Mouse (Mus musculus): ENCODE measurements around the gene Hist1h4i.

The Hist1h4i gene

DNA sequence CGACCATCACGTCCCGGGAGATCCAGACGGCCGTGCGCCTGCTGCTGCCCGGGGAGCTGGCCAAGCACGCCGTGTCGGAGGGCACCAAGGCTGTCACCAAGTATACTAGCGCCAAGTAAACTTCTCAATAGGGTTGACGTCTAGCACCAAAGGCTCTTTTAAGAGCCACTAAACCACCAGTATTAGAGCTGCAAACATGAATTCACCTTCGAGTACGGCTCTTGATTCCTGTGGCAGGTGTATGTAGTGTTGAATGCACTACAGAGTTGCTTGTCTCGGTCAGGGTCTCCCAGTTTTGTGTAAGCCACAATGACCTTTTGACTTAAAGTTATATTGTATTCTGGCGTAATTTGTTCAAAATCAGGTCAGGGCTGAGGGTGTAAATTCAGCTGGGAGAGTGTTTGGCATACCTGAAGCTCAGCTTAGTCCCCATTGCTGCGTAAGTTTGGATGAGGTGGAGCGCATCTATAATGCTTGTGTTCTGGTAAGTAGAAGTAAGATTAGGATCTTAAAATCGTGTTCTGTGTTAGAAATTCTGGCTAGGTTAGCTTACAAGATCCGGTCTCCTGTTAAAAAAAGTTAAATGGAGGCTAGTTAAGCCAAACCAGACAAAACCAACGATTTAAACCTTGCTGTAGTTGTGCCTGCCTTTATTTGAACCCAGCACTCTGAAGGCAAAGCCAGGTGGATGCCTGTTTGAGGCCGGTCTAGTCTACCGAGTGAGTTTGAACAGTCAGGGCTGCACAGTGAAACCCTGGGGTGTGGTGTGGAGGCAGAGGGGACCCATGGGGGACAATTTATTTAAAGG is 4.8 kb downstream of the Hist1h4i start:
- DNase-seq = no peak

DNA sequence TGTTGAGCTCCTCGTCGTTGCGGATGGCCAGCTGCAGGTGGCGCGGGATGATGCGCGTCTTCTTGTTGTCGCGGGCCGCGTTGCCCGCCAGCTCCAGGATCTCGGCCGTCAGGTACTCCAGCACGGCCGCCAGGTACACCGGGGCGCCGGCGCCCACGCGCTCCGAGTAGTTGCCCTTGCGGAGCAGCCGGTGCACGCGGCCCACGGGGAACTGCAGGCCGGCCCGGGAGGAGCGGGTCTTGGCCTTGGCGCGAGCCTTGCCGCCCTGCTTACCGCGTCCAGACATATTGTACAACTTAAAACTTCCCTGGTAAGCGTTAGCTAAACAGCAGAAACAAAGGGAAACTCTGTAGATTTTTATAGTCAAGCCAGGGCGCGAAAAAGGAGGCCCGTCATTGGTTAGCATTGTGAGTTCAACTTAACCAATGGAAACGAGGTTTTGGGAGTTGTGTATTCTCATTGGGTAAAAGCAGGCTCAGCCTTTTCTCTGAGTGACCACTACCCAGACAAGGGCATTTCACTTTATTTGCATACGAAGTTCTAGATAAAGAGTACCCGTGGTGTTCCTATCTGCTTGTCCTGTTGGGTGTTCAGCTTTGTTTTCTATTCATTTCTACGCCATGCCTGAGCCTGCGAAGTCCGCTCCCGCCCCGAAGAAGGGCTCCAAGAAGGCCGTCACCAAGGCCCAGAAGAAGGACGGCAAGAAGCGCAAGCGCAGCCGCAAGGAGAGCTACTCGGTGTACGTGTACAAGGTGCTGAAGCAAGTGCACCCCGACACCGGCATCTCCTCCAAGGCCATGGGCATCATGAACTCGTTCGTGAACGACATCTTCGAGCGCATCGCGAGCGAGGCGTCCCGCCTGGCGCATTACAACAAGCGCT is 5.7 kb downstream of the Hist1h4i start, which contains the start of the genes Hist1h2ah and Hist1h2bk:
Hist1h2ah (minus strand) TSS at position 302 of the 882 bp plus-strand sequence.
Hist1h2bk (plus strand) TSS at position 604 of the 882 bp plus-strand sequence.
- peak; percentile 92 for DNase-seq

DNA sequence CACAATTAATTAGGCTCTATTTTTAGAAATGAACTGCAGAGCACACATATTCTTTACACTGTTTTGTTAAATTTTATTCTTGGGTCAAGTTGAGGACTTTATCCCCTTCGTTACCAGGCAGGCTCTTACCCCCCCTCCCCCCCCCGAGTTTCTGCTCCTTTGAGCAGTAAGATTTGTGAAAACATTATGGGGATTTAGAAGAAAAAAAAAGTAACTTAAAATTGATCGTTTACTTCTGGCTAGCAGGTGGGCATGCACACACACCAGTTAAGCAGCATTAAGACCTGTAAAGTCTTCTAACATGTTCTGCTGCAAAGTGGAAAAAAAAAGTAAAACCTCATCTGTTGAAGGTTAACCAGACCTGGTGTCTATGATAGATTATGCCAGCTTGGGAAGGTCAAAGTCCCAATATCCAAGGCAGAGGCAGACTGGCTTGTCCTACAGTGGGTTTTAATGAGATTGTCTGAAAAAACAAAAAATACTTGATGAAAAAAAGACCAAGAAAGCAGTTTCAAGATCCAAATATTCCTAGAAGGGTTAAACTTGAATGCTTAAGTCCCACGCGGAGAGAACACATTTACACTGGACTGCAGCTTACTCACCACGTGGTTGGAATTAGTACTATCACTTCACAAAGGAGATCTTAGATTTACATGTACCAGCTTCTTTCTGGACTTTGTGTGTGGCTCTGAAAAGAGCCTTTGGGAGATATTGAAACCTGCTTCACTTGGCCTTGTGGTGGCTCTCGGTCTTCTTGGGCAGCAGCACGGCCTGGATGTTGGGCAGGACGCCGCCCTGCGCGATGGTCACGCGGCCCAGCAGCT is 6.5 kb downstream of the Hist1h4i start:
- no peak for DNase-seq

DNA sequence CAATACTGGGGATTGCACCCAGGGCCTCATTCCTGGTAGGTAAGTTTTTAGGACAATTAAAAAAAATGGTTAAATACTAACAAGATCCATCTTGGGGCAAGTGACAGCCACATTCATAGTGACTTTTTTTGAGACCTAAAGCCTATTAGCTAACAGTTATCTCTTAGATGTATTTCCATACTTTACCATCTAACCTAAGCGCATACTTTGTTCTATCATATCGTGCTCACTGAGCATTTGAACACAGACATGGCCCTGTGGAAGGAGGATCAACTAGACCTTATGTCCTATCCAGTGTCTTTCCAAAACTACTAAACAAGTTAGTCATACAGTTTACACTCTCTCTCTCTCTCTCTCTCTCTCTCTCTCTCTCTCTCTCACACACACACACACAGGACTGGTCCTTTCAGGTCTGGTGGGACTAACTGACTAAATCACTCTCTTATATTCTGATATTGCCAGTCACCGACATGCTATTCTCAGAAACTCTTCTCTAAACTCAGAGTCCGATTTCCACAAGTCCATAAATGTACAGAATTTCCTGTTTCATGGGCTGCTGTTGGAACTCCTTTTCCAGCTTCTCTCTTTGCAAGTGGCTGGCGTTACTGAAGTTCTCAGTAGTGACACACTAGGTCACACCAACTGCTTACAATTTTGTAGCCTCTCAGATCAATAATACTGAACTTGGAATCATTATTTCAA is 7.3 kb downstream of the Hist1h4i start:
- DNase-seq = no peak

DNA sequence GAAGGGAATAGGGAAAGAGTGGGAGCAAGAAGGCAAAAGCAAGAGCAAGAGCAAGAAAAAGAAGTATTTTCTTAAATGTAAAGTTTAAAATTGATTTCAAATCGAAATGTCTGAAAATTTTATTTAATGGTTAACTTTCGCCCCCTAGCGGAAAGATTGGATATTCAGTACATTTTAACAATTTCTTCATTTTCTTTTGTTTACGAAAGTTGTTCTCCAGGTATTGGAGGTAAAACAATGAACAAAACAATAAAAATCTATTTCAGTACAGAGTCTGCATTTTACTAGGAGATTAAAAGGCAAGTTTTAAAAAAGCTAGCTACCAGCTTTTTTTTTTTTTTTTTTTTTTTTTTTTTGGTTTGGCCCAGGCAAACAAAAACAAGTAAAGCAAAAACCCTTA is 10.7 kb downstream of the Hist1h4i start:
- DNase-seq = no peak

DNA sequence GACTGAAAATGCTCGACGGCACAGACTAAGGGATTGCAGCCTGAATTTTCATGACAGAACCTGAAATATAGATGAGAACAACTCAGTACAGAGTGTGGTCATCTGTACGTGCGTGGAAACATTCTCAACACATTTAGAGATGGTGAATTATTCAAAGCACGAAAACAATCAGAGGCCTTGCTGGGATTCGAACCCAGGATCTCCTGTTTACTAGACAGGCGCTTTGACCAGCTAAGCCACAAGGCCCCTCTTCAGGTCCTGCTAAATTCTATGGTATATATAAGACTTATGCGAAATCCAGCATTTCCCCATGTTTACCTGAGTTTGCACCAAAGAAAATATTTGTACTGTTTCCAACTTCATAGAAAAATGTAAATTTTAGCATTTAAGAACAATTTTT is 11.2 kb downstream of the Hist1h4i start:
- DNase-seq = no peak

DNA sequence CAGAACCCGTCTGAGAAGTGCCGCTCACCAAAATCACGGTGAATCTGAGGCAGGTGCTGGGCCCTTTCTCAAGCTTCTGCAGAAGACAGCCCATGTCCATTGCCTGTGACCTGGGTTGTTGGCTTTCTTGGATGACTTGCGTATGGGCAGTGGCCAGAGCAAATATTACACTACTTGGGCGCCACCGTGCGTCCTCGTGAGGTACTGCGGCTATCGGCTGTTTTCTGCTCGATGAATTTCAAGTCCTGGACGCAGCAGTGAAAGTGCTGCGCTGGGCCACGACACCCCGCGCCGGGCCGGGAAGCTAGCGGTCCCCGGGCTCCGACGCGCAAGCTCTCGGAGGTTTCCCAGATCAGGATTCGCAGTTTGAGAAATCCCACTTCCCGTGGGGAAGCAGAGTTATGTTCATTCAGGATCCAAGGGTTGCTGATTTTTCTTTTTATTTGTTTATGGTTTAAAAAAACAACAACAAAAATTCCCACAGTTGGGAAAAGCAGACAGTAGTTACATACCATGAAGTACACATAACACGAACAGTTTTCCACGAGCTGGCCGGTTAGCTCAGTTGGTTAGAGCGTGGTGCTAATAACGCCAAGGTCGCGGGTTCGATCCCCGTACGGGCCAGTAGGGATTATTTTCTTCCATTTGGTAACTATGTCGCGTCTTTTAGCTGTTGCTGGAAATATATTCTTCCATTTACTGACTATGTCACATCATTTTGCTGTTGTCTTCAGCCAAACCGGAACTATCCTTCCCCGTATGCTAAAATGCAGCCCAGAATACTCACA is 12.3 kb downstream of the Hist1h4i start:
- peak; percentile 97 for DNase-seq

DNA sequence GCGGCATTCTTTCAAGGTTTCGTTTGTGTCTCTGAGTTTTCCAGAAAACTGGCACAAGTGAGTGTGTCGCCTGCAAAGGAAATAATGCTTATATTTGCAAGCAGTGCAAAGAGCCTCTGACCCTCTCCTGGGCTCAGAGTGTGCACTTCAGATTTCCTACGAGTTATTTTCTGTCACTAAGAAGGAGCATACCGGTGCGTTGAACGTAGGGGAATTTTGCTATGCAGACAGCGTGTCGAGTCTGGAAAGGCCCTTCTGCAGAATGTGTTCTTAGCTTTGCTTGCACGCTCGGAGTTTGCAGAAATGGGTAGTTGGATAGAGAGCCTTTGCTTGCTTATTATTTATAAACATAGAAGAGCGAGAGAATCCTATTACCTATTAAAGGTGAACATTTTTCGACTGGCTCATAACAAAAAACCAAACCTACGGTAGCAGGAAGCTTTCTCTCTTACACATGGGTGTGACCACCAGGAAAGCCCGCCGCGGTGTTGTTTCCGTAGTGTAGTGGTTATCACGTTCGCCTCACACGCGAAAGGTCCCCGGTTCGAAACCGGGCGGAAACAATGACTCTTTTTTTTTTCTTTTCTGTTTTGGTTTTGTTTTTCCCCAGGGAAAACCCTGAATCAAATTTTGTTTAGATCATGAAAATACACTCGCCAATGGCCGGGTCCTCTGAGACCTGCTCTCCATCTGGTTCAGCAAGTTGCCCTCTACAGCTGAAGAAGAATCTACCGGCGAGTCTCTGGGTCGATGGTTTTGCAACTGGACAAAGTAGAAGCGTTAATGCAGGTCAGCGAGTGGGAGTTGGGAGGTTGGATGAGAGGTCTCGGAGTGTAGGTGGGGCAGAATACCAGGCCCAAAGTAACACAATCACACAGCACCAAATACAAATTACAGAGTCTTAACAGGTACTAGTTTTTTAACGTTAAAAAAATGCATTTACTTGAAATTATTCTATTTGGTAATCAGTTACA is 14.8 kb downstream of the Hist1h4i start:
- peak; percentile 87 for DNase-seq

DNA sequence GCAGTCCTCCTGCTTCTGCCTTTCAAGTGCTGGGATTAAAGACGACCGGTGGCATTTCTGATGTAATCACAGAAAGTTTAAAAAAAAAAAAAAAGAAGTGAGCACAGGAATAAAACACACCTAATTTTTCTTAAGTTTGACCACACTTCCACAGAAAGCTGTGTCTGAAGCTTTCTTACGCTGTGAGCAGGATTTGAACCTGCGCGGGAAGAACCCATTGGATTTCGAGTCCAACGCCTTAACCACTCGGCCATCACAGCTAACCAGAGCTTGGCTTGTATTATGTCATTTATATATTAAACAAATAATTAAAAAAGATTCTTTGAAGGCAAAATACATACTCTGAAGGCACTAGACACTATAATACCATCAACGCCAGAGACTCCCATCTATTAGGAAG is 18.9 kb downstream of the Hist1h4i start:
- peak; percentile 86 for DNase-seq

DNA sequence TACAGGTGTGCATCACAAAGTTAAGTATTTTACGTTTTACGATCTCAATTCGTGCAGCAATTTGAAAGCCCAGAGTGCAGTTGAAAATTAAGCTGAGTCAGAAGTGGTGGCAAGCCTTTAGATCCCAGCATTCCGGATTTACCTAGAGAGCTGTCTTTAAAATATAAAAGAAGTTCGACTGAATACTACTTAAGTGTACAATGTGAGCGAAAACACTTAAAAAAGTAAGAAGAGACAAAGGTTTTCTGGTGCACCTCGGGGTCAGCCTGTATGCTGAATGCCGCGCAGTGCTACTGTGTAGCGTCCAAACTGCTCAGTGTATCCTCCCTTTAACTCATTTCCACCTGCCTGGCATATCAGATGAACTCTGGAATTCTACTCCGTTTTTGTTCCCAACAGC is 19.6 kb downstream of the Hist1h4i start:
- DNase-seq = no peak

DNA sequence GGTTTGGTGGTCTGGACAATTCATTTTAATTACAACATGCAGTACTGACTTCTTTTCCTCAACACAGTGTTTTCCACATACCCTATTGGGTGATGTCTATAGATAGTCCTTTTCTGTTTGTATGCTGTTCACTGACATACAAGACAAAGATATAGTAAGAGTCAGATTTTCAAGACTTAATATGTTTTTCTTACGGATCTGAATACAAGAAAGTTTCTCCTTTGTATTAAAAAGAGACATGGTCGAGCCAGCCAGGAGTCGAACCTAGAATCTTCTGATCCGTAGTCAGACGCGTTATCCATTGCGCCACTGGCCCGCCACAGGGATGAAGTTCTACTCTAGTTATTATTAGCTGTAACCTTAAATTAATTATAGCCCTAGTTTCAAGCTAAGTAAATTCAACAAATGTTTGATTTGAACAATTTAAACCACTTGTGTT is 20.2 kb downstream of the Hist1h4i start:
- peak; percentile 76 for DNase-seq

DNA sequence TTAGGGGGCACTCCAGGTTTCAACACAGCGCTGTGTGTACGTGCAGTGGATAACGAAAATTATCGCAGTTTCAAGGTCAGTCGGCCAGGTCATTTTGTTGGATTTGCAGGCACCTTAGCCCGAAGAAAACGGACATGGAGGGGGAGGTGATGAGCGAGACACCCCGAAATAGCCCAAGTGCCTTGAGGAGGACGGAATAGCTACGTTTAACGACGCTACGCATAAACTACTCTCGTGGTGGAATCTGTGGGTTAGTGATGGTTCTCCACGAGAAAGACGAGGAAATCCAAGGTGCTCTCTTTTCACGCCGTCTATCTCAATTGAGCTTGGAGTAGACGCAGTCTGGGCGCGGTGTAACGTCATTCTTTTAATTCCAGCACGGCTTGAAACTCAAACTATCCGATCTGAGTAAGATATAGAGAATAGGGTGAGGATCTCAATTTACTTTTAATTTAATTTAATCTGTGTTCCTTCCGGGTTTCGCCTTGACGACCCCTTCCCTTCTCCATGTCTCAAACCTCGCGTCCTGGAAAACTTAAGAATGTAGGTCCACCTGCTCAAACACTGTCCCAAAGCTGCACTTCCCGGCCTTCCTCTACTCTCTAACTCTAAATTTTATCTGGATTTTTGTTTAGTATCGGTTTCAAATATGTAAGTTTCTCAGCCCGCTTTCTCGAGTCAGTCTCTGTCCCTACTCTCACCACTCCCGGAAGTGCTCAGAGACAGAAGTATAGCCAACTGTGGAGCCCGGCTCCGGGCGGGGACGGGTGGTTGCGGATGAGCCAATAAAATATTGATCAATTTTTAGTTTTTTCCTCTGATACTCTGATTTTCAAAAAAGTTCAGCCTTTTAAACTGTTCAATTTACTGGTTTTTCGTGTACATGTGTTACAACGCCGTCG is 21.0 kb downstream of the Hist1h4i start:
- DNase-seq = no peak

DNA sequence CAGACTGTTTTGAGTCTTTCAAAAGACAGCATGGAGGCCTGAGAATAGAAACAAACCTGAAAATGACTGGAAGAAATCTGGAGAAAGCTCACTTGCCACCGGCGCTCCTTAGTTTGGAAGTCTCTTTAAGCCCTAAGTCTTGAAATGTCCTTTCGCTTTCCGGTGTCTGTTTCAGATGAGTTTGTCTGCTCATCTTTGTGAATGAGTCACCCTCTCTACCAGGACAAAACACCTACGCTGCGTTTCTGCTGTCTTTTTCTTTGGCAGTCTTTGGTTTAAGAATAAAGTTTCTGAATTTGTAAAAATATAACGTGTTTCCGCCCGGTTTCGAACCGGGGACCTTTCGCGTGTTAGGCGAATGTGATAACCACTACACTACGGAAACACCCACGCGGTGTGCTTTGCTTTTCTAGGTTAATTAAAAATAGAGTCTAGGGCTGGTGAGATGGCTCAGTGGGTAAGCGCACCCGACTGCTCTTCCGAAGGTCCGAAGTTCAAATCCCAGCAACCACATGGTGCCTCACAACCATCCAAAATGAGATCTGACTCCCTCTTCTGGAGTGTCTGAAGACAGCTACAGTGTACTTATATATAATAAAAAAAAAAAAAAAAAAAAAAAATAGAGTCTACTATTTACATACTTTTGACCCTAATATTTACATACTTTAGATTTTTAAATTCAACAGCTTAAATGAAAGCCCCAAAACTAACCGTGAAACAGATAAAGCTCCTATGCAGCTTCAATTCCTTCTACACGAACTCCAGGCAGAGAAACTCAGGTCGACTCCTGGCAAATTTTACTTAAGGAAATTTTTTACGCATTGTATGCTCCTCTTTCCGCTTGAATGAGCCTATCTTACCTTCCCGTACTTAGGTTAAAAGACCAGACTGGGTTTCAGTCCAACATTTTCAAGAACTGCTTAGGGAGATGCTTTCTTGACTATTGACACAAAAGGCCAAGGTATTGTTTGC is 25.4 kb downstream of the Hist1h4i start:
- DNase-seq = peak; percentile 74

DNA sequence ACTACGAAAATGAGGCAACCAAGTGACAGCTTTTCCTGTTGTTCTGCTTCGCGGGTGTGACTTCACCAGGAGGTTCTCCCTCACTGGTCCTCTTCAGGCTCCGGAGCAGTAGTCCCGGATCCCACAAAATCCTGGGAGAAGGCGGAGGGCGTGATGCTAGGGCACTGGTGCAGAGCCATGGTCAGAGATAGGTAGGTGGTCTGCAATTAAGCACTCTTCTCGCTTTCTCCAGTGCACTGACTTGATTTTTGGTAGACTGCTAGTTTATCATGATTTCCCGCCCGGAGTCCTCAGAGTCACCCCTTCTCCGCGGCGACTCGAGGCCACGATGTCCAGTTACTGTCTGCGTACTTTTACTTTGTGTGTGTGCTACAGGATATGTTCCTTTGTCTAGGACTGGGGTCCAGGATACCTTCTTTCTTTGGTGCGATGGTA is 26.7 kb downstream of the Hist1h4i start:
- no peak for DNase-seq

DNA sequence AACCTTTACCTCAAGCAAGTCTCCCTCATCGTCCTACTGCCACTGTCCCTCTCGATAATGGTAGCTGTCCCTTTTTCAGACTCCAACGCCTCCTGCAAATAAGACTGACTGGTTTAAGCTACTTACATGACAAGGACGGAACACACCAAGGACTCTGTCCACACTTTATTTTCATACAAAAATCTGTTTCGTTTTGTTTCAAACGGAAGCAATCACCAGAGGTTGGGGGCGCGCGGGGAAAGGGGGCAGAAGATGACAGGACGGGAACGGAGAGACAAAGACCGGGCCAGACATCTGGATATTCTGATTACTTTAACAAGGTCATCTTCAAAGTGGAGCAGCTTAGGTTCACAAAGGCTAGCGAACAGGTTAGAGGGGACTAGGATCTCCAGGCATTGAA is 27.4 kb downstream of the Hist1h4i start:
- no peak for DNase-seq

DNA sequence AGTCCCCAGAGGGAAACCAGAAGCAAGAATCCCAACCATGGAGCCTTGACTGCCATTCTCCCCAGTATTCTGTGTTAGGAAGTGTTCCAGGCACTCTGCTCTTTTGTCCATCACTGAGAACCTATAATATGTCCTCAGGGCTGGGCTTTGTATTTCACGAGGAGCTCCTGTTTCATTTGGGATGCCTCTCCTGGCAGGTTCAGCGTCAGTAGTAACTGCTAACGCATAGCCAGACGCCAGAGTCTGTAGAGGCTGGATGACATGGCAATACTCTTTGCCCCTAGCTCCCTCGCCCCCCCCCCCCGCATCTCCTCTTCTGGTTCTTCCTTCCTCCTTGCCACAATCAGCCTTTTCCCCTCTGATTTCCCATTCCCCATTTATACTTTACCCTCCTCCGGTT is 31.5 kb downstream of the Hist1h4i start, which contains the start of gene Prss16:
Prss16 (minus strand) TSS at position 101 of the 400 bp plus-strand sequence.
- DNase-seq = no peak

DNA sequence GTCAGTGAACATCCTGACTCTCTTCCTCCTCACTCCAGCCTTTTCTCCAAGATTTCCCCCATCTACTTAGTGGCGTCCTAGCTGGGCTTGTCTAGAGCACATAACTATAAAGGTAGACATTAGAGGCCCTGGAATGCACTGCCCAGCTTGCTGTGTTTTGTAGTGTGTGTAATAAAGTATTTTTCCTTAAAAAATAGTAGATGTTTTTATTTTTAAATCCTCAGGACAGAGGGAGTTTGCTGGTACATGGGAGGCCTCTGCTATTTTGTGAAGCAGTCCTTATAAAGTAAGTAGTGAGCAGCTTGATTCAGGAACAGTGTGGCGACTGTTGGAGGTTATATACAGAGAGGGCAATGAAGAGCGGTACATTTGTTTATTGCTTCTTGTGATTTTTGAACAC is 32.5 kb downstream of the Hist1h4i start:
- DNase-seq = no peak

DNA sequence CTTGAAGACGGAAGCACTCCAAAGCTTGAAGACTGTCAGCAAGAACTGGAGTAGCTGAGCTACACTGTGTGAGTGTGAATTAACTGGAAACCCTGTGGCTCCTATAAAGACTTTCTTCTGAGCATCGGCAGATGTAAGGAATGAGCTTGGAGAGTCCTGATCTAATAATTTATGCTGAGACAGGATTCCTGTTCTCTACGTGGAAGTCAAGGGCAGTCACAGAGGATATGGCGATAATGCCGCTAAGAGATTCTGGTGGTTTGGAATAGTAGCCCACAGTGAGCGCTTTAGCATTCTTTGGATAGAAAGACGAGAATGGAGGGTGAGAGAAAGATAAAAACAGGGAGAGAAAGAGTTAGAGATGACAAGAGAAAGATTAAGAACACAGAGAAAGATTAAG is 33.3 kb downstream of the Hist1h4i start:
- no peak for DNase-seq
